Mouse (Mus musculus): Measurements from ENCODE around the gene Ifit1bl1.
"Not testable (repeated sequence)": the region's sequence is repeated elsewhere in the genome, so short reads cannot be mapped to it uniquely, and the experiment has no call there.

GRCm38 (mm10) chr19:34599250-34599649, 2.5 kb downstream of the Ifit1bl1 start:
- not testable (repeated sequence) for TF ChIP-seq POLR2A (IDR thresholded peaks at IDR 0.05; ENCODE audit: low read depth, low read length); CTCF (IDR thresholded peaks at IDR 0.05; ENCODE audit: extremely low read depth, insufficient read length, insufficient replicate concordance, low read depth, low read length)

Data from small intestine, adult 2 months (tissue).